Comparison of ENCODE assay signal across 8 mouse cellular contexts in the genomic region with DNA sequence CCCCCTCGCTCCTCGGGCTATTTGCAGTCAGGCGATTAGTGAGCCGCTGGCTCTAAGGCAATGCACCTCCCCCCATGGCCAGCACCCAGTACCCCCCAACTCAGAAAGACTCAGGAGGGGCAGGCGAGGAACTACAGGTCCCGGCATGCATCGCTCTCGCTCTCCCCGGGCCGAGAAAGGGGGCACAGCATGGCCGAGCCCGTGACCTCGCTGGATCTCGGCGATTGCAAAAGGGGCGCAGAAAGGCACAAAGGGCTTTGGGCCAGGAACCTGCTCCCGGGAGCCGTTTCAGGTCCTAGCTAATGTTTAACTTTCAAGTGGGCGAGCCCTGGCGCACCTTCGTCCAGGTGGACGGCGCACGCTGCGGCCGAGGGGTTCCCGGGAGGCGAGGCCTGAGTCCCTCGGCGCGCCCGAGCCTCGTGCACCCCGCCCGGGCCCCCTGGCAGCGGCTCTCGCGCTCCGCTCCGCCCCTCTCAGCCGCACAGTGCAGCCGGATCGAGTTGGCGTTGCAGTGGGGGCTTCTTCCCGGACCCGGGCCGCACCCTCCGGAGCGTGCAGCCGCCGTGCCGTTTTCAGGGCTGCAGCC. TPM values are rescaled to one million over a fixed set of nuclear protein-coding genes. Genes with fewer than 3 reads are reported as not detected.
A peak's percentile ranks its signal among the peaks of the same experiment; 100 is the strongest.
DNase-seq lines count a peak whose midpoint lies in the region; ATAC-seq lines count a peak whose summit lies in the region.

No protein-coding gene starts in this region.

- H3K4me2 ChIP-seq in embryonic facial prominence, embryonic 13.5 days = peak overlapping the region; percentile 67
- peak overlapping the region; percentile 65 for H3K4me2 ChIP-seq in heart, embryonic 14.5 days (ENCODE audit: low read length)

- peak; percentile 69 for ATAC-seq in embryonic facial prominence, embryonic 13.5 days (ENCODE audit: insufficient number of reproducible peaks, insufficient read depth, low FRiP score, low TSS enrichment, low read depth)
- ATAC-seq in heart, embryonic 14.5 days (ENCODE audit: insufficient number of reproducible peaks, insufficient read depth, low FRiP score, low read depth) = peak; percentile 74

- no peaks in the 10 kb centered on the region for H3K27me3 ChIP-seq in embryonic facial prominence, embryonic 13.5 days
- H3K27me3 ChIP-seq in heart, embryonic 14.5 days (ENCODE audit: control insufficient read depth, insufficient read depth, low read length) = no peaks in the 10 kb centered on the region

- peak overlapping the region; percentile 96 for H3K9ac ChIP-seq in embryonic facial prominence, embryonic 13.5 days
- peak overlapping the region; percentile 99 for H3K9ac ChIP-seq in heart, embryonic 14.5 days (ENCODE audit: low read length)

- H3K4me1 ChIP-seq in embryonic facial prominence, embryonic 13.5 days = peaks cover 19% of the 10 kb centered on the region
- H3K4me1 ChIP-seq in heart, embryonic 14.5 days (ENCODE audit: control insufficient read depth in 2 of 2, insufficient read depth in 2 of 2, low read length in 2 of 2) = peaks cover 21 to 37% of the 10 kb centered on the region in 2 experiments

- peaks cover 38% of the 10 kb centered on the region for H3K36me3 ChIP-seq in embryonic facial prominence, embryonic 13.5 days
- peaks cover 37% of the 10 kb centered on the region for H3K36me3 ChIP-seq in heart, embryonic 14.5 days (ENCODE audit: control insufficient read depth, insufficient read depth, low read length)

- DNase-seq in CD4-positive, CD25-positive, alpha-beta regulatory T cell, adult 2 months (ENCODE audit: low read depth, low spot score) = peak; percentile 57
- DNase-seq in adrenal gland, postnatal 36 days = peak; percentile 77 to 83
- peak; percentile 82 for DNase-seq in kidney, postnatal 10 days
- DNase-seq in lung, postnatal 10 days = peak; percentile 77
- DNase-seq in ovary, postnatal 14 days (ENCODE audit: low spot score) = peak; percentile 61
- peak; percentile 54 to 59 for DNase-seq in thymus, postnatal 10 days (ENCODE audit: low spot score in 2 of 2)

- H3K27ac ChIP-seq in embryonic facial prominence, embryonic 13.5 days = peak overlapping the region; percentile 94
- H3K27ac ChIP-seq in heart, embryonic 14.5 days (replicated peaks in 1 of 2; ENCODE audit: control insufficient read depth in 1 of 2, insufficient read depth in 1 of 2, low read depth in 2 of 2, low read length in 2 of 2) = peak overlapping the region; percentile 83 to 96

- under 1% methylated on average over 52 of the region's 52 CpGs for WGBS in embryonic facial prominence, embryonic 13.5 days
- under 1% methylated on average over 52 of the region's 52 CpGs for WGBS in heart, embryonic 14.5 days

- H3K9me3 ChIP-seq in embryonic facial prominence, embryonic 13.5 days = no peaks in the 10 kb centered on the region
- no peaks in the 10 kb centered on the region for H3K9me3 ChIP-seq in heart, embryonic 14.5 days (ENCODE audit: control insufficient read depth, low read length)

- H3K4me3 ChIP-seq in embryonic facial prominence, embryonic 13.5 days = peak overlapping the region; percentile 96
- H3K4me3 ChIP-seq in heart, embryonic 14.5 days (ENCODE audit: control insufficient read depth in 1 of 2, insufficient read depth in 1 of 2, low read depth in 1 of 2, low read length in 2 of 2) = peak overlapping the region; percentile 79 to 98

RNA-seq across cellular contexts. Expression of a gene that starts 0.7 kb away (rescaled TPM):
- total RNA-seq in adrenal gland, postnatal 36 days (2021) = 100 to 1,000 TPM; 222 to 269 TPM
- 411 and 438 TPM in 2 replicates for polyA plus RNA-seq in embryonic facial prominence, embryonic 13.5 days (2015; fragmentation: Nextera tagmentation; extraction: Ambion mirVana)
- 220 and 251 TPM in 2 replicates for polyA plus RNA-seq in heart, embryonic 14.5 days (2014; fragmentation: Nextera tagmentation; extraction: Ambion mirVana)

RNA-seq across cellular contexts. Expression of a gene that starts 13.1 kb away (rescaled TPM):
- 10 to 100 TPM; 23.8 to 28.6 TPM for total RNA-seq in adrenal gland, postnatal 36 days (2021)
- polyA plus RNA-seq in embryonic facial prominence, embryonic 13.5 days (2015; fragmentation: Nextera tagmentation; extraction: Ambion mirVana) = 41.7 and 42.7 TPM in 2 replicates
- polyA plus RNA-seq in heart, embryonic 14.5 days (2014; fragmentation: Nextera tagmentation; extraction: Ambion mirVana) = 28.4 and 28.6 TPM in 2 replicates

RNA-seq across cellular contexts. Expression of a gene that starts 38.7 kb away (rescaled TPM):
- 1 to 10 TPM; 1.1 to 2.4 TPM for total RNA-seq in adrenal gland, postnatal 36 days (2021)
- polyA plus RNA-seq in embryonic facial prominence, embryonic 13.5 days (2015; fragmentation: Nextera tagmentation; extraction: Ambion mirVana) = 5.1 and 5.7 TPM in 2 replicates
- polyA plus RNA-seq in heart, embryonic 14.5 days (2014; fragmentation: Nextera tagmentation; extraction: Ambion mirVana) = 2.1 and 2.5 TPM in 2 replicates

Comparison
In these comparisons a context has a peak if more than half of its experiments do, and no peak if none do; other contexts are left out.
1. Peak in every context shown above with its lines: DNase-seq, ATAC-seq, H3K4me3 ChIP-seq and H3K27ac ChIP-seq.